Mouse (Mus musculus) kidney, embryonic 15.5 days (tissue): ENCODE measurements at regions not wholly inside any gene's neighbourhood (a gene's known extent, or its start where the extent isn't known, plus 50 kb on each side); places are given as distances from the start of the nearest gene placed in this dataset.
A peak's percentile ranks its signal among the peaks of the same experiment; 100 is the strongest.

Source experiments
- ATAC-seq: fragments of 200-750 bp; cut with Nextera tagmentation; replicated peaks from 2 replicates; pipeline ENCODE4 v1.8.0; 2017; ENCODE audit warnings: moderate TSS enrichment; ENCODE audit not compliant: low FRiP score
- H3K27ac ChIP-seq: fragments of 300-500 bp; sonication (generic); 2 replicates; pipeline ENCODE4 v1.5.1; 2015; ENCODE audit warnings: mild to moderate bottlenecking, inconsistent platforms
- H3K27me3 ChIP-seq: fragments of 300-500 bp; sonication (generic); 2 replicates; pipeline ENCODE4 v1.6.1; 2015; ENCODE audit warnings: inconsistent platforms
- H3K36me3 ChIP-seq: fragments of 300-500 bp; sonication (generic); 2 replicates; pipeline ENCODE4 v1.6.1; 2015; ENCODE audit warnings: inconsistent platforms
- H3K4me1 ChIP-seq: fragments of 300-500 bp; sonication (generic); 2 replicates; pipeline ENCODE4 v1.6.1; 2015; ENCODE audit warnings: inconsistent platforms
- H3K4me2 ChIP-seq: fragments of 300-500 bp; sonication (generic); 2 replicates; pipeline ENCODE4 v1.6.1; 2015; ENCODE audit warnings: moderate library complexity, mild to moderate bottlenecking, inconsistent platforms
- H3K4me3 ChIP-seq: fragments of 300-500 bp; sonication (generic); replicated peaks from 2 replicates; pipeline ENCODE4 v1.5.1; 2015; ENCODE audit warnings: mild to moderate bottlenecking, inconsistent platforms
- H3K9ac ChIP-seq: fragments of 300-500 bp; sonication (generic); 2 replicates; pipeline ENCODE4 v1.6.1; 2015; ENCODE audit warnings: mild to moderate bottlenecking, inconsistent platforms
- H3K9me3 ChIP-seq: fragments of 300-500 bp; sonication (generic); replicated peaks from 2 replicates; pipeline ENCODE4 v1.6.1; 2016; ENCODE audit warnings: inconsistent platforms
- WGBS: fragments of 180-500 bp; shearing (Covaris S2); methylation state at CpG from one replicate; pipeline ENCODE4 v1.1.7; 2015; ENCODE audit warnings: mixed read lengths; 5-methylcytosine and 5-hydroxymethylcytosine counted together

GRCm38 (mm10) chr6:91592651-91593050, 76.9 kb downstream of the Lsm3 start:
- no peak overlapping the region for H3K4me3 ChIP-seq
- WGBS, result 56% methylated on average over 2 of the region's 2 CpGs
- H3K9me3 ChIP-seq, result no peaks in the 10 kb centered on the region
- ATAC-seq, result no peak
- H3K4me2 ChIP-seq, result no peak overlapping the region
- H3K36me3 ChIP-seq, result no peaks in the 10 kb centered on the region
- peaks cover 18% of the 10 kb centered on the region for H3K4me1 ChIP-seq
- no peak overlapping the region for H3K9ac ChIP-seq
- no peaks in the 10 kb centered on the region for H3K27me3 ChIP-seq
- no peak overlapping the region for H3K27ac ChIP-seq

GRCm38 (mm10) chr6:91598942-91599341, 83.2 kb downstream of the Lsm3 start:
- no peaks in the 10 kb centered on the region for H3K36me3 ChIP-seq
- H3K27ac ChIP-seq, result no peak overlapping the region
- ATAC-seq, result no peak
- no peak overlapping the region for H3K4me3 ChIP-seq
- H3K4me1 ChIP-seq, result no peaks in the 10 kb centered on the region; the same call in 1 of the 2 replicates
- no peak overlapping the region for H3K9ac ChIP-seq
- H3K27me3 ChIP-seq, result no peaks in the 10 kb centered on the region
- no peaks in the 10 kb centered on the region for H3K9me3 ChIP-seq
- no peak overlapping the region for H3K4me2 ChIP-seq
- WGBS, result 60% methylated on average over 10 of the region's 10 CpGs

GRCm38 (mm10) chr6:91600116-91600515, 83.7 kb upstream of the Slc6a6 start:
- Histone ChIP-seq H3K36me3 (no peaks in the 10 kb centered on the region), H3K4me2 (no peak overlapping the region), H3K9ac (no peak overlapping the region), H3K9me3 (no peaks in the 10 kb centered on the region), H3K27ac (no peak overlapping the region), H3K27me3 (no peaks in the 10 kb centered on the region), H3K4me1 (peaks cover 4% of the 10 kb centered on the region), H3K4me3 (no peak overlapping the region)
- no peak for ATAC-seq
- 90% methylated on average over 3 of the region's 3 CpGs for WGBS

DNA sequence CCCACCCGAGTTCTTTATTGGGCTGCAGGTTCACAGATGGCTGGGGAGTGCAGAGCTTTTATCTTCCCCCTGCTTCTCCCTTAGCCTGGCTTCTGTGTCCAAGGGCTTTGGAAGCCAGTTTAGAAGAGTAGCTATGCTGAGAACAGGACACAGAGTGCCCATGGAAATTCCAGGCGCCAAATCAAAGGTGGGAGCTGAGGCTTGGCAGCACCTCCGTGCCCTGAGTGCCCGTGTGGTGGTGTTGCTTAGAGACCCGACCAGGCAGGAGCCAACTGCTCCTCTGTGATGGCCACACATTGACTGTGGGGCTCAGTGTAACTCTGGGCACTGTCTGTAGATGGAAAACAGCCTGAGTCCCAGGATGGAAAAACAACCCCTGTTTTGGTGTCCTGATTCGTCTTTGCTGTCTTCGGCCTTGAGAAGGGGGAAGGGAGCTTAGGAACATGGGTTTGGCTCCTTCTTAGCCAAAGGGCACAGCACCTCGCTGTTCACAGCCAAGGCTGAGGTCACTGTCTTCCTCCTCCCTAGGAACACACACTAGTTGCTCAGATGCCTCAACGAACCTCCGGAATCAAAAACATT, 77.1 kb upstream of the Slc6a6 start:
- Histone ChIP-seq H3K4me3 (no peak overlapping the region), H3K27me3 (no peaks in the 10 kb centered on the region), H3K9ac (no peak overlapping the region), H3K9me3 (no peaks in the 10 kb centered on the region), H3K36me3 (no peaks in the 10 kb centered on the region), H3K27ac (no peak overlapping the region), H3K4me2 (no peak overlapping the region), H3K4me1 (peaks cover 4% of the 10 kb centered on the region)
- 79% methylated on average over 10 of the region's 10 CpGs for WGBS
- ATAC-seq, result no peak

DNA sequence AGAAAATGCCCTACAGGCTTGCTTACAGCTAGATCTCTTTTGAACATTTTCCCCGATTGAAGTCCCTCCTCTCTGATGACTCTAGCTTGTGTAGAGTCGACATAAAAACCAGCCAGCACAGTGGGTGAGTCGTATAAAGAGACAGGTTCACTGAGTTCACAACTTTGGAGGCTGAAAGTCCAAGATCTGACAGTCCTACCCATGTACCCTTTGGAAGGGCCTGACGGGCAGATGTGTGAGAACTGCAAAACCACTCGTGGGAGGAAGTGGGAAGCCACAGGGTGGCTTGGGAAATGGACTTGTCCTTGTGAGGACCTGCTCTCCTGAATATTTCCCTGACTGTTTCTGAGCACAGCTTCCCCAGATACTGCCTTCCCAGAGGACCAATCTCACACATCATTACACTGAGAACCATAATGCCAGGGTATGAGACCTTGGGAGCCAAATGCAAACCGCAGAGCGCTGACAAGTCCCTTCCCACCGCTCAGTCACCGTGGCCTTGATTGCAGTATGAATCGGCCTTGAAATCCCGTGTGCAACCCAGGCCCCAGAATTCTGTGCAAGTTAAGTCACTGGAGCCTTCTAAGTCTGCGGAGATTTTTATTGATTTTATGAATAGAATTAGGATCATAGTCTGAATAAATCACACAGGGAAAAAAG, 76.1 kb upstream of the Slc6a6 start:
- no peak overlapping the region for H3K4me2 ChIP-seq
- H3K9ac ChIP-seq, result no peak overlapping the region
- no peaks in the 10 kb centered on the region for H3K27me3 ChIP-seq
- H3K9me3 ChIP-seq, result no peaks in the 10 kb centered on the region
- ATAC-seq, result no peak
- H3K4me1 ChIP-seq, result peaks cover 4% of the 10 kb centered on the region
- WGBS, result 83% methylated on average over 12 of the region's 12 CpGs
- no peak overlapping the region for H3K4me3 ChIP-seq
- no peaks in the 10 kb centered on the region for H3K36me3 ChIP-seq
- no peak overlapping the region for H3K27ac ChIP-seq

GRCm38 (mm10) chr6:91609671-91610070, 74.2 kb upstream of the Slc6a6 start:
- no peak for ATAC-seq
- Histone ChIP-seq H3K4me3 (no peak overlapping the region), H3K4me2 (no peak overlapping the region), H3K27me3 (no peaks in the 10 kb centered on the region), H3K36me3 (no peaks in the 10 kb centered on the region), H3K4me1 (peaks cover 3% of the 10 kb centered on the region), H3K9me3 (no peaks in the 10 kb centered on the region), H3K27ac (no peak overlapping the region), H3K9ac (no peak overlapping the region)
- WGBS, result 56% methylated on average over 2 of the region's 2 CpGs

DNA sequence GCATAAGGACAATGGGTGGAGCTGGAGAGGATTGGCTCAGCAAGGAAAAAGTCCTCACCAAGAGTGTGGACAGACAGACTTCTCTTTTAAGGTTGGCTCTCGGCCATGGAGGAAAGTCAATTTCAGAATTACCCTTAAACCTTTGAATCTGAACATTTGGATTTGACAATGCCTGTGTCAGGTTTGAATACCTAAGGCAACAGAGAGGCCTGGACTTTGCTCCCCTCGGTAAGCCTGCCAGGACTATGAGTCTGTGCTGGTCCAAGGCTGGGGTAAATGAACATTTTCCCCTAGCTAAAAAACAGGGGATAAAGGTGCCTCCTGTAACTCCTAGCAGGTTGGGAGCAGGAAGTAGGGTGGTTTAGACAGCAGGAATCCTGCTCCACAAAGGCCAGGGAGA, 68.8 kb upstream of the Slc6a6 start:
- H3K36me3 ChIP-seq, result no peaks in the 10 kb centered on the region
- no peak overlapping the region for H3K9ac ChIP-seq
- H3K4me3 ChIP-seq, result no peak overlapping the region
- no peaks in the 10 kb centered on the region for H3K9me3 ChIP-seq
- WGBS, result 79% methylated on average over 2 of the region's 2 CpGs
- H3K27ac ChIP-seq, result no peak overlapping the region
- no peak overlapping the region for H3K4me2 ChIP-seq
- no peak for ATAC-seq
- peaks cover 18% of the 10 kb centered on the region for H3K4me1 ChIP-seq
- H3K27me3 ChIP-seq, result no peaks in the 10 kb centered on the region

GRCm38 (mm10) chr6:91616541-91616940, 67.3 kb upstream of the Slc6a6 start:
- Histone ChIP-seq H3K27me3 (no peaks in the 10 kb centered on the region), H3K4me1 (peaks cover 20% of the 10 kb centered on the region), H3K36me3 (no peaks in the 10 kb centered on the region), H3K4me2 (peak overlapping the region; percentile 70), H3K4me3 (peak overlapping the region; percentile 42), H3K9ac (peak overlapping the region; percentile 35; the same call in 1 of the 2 replicates), H3K9me3 (no peaks in the 10 kb centered on the region), H3K27ac (peak overlapping the region; percentile 68; the same call in 1 of the 2 replicates)
- 54% methylated on average over 7 of the region's 7 CpGs for WGBS
- ATAC-seq, result peak; percentile 17; the same call in 1 of the 2 replicates

GRCm38 (mm10) chr6:91617031-91617596, 66.7 kb upstream of the Slc6a6 start:
- H3K4me1 ChIP-seq, result peaks cover 20% of the 10 kb centered on the region
- peak; percentile 90 for ATAC-seq
- H3K9me3 ChIP-seq, result no peaks in the 10 kb centered on the region
- peak overlapping the region; percentile 70 for H3K4me2 ChIP-seq
- no peaks in the 10 kb centered on the region for H3K36me3 ChIP-seq
- under 1% methylated on average over 13 of the region's 13 CpGs for WGBS
- peak overlapping the region; percentile 35; the same call in 1 of the 2 replicates for H3K9ac ChIP-seq
- H3K4me3 ChIP-seq, result peak overlapping the region; percentile 42
- H3K27ac ChIP-seq, result peak overlapping the region; percentile 68
- no peaks in the 10 kb centered on the region for H3K27me3 ChIP-seq

GRCm38 (mm10) chr6:91617685-91618084, 66.2 kb upstream of the Slc6a6 start:
- H3K9me3 ChIP-seq, result no peaks in the 10 kb centered on the region
- H3K9ac ChIP-seq, result no peak overlapping the region
- H3K4me3 ChIP-seq, result 0 out of 2 replicates have a peak overlapping the region, but pooled peaks have one; percentile 42
- peak overlapping the region; percentile 70 for H3K4me2 ChIP-seq
- no peaks in the 10 kb centered on the region for H3K27me3 ChIP-seq
- peaks cover 20% of the 10 kb centered on the region for H3K4me1 ChIP-seq
- no peak; the same call in 1 of the 2 replicates for ATAC-seq
- WGBS, result 67% methylated on average over 10 of the region's 10 CpGs
- peak overlapping the region; percentile 68 for H3K27ac ChIP-seq
- no peaks in the 10 kb centered on the region for H3K36me3 ChIP-seq

GRCm38 (mm10) chr6:91619009-91619408, 64.8 kb upstream of the Slc6a6 start:
- no peaks in the 10 kb centered on the region for H3K27me3 ChIP-seq
- H3K9ac ChIP-seq, result no peak overlapping the region
- H3K4me1 ChIP-seq, result peaks cover 20% of the 10 kb centered on the region
- no peak overlapping the region for H3K4me3 ChIP-seq
- H3K27ac ChIP-seq, result no peak overlapping the region
- H3K36me3 ChIP-seq, result no peaks in the 10 kb centered on the region
- no peak overlapping the region for H3K4me2 ChIP-seq
- WGBS, result 86% methylated on average over 6 of the region's 6 CpGs
- no peaks in the 10 kb centered on the region for H3K9me3 ChIP-seq
- no peak for ATAC-seq
